In the genomic region with DNA sequence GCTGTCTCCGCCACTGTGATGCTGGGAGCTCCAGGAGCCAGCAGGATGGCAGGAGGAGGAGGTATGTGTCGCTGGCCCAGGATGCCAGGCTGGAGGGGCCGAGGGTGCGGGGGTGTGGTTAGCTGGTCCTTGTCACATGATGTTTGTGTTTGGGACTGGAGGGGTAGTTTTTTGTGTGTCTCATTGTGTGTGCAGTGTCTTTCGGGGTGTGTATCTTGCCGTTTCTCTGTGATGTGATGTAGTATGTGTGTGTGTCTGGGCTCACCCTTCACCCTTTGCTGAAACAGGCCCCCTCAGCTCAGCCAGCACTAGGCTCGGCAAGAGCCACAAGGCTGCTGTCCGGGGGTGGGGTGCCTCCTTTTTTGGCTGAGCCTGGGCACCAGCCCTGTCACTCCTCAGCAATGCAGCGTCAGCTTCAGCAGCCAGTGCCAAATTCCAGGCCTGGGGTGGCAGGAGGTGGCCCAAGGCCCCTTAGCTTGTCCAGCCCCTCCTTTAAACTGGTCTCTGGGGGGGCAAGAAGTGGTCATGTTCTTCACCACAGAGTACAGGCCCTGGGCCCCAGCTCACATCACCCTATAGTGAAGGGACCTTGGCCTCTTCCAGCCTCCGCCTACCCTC, we compare ENCODE assay signal across 8 mouse cellular contexts. TPM values are rescaled to one million over a fixed set of nuclear protein-coding genes. Genes with fewer than 3 reads are reported as not detected.
A peak's percentile ranks its signal among the peaks of the same experiment; 100 is the strongest.
DNase-seq lines count a peak whose midpoint lies in the region; ATAC-seq and TF ChIP-seq lines count a peak whose summit lies in the region.

No protein-coding gene starts in this region.

- no peaks in the 10 kb centered on the region for H3K9me3 ChIP-seq in forebrain, postnatal 0 days (ENCODE audit: low read length)
- no peaks in the 10 kb centered on the region for H3K9me3 ChIP-seq in intestine, embryonic 16.5 days (ENCODE audit: control insufficient read depth, low read length)
- no peaks in the 10 kb centered on the region for H3K9me3 ChIP-seq in midbrain, embryonic 14.5 days (ENCODE audit: control insufficient read depth, low read length)

- ATAC-seq in forebrain, postnatal 0 days: peak; percentile 62
- peak; percentile 34 for ATAC-seq in intestine, embryonic 16.5 days
- ATAC-seq in midbrain, embryonic 14.5 days (ENCODE audit: low FRiP score, low TSS enrichment): peak; percentile 51; the same call in 1 of the 2 replicates
- ATAC-seq in megakaryocyte-erythroid progenitor cell, adult 5-6 weeks (replicated peaks; ENCODE audit: low FRiP score, low TSS enrichment, poor library complexity, severe bottlenecking): no peak

- peak overlapping the region; percentile 75 for H3K27ac ChIP-seq in forebrain, postnatal 0 days (ENCODE audit: low read depth, low read length)
- H3K27ac ChIP-seq in intestine, embryonic 16.5 days (ENCODE audit: low read length): peak overlapping the region; percentile 41
- peak overlapping the region; percentile 76 for H3K27ac ChIP-seq in midbrain, embryonic 14.5 days (replicated peaks; ENCODE audit: low read depth, low read length)

- peaks cover 13% of the 10 kb centered on the region for H3K4me1 ChIP-seq in forebrain, postnatal 0 days (ENCODE audit: insufficient read depth)
- H3K4me1 ChIP-seq in intestine, embryonic 16.5 days (ENCODE audit: control insufficient read depth, insufficient read depth, low read length): peaks cover 23% of the 10 kb centered on the region
- H3K4me1 ChIP-seq in midbrain, embryonic 14.5 days (ENCODE audit: control insufficient read depth, insufficient read depth, low read length): peaks cover 27% of the 10 kb centered on the region

- H3K4me2 ChIP-seq in forebrain, postnatal 0 days (ENCODE audit: low read depth): peak overlapping the region; percentile 90
- H3K4me2 ChIP-seq in intestine, embryonic 16.5 days (ENCODE audit: low read depth, low read length): peak overlapping the region; percentile 67
- peak overlapping the region; percentile 95 for H3K4me2 ChIP-seq in midbrain, embryonic 14.5 days (ENCODE audit: low read length)

- H3K27me3 ChIP-seq in forebrain, postnatal 0 days (ENCODE audit: insufficient read depth, low read length): no peaks in the 10 kb centered on the region
- H3K27me3 ChIP-seq in intestine, embryonic 16.5 days (replicated peaks; ENCODE audit: control insufficient read depth, insufficient read depth, low read length): no peaks in the 10 kb centered on the region
- no peaks in the 10 kb centered on the region for H3K27me3 ChIP-seq in midbrain, embryonic 14.5 days (ENCODE audit: control insufficient read depth, insufficient read depth, low read length)

- WGBS in forebrain, postnatal 0 days: 13% methylated on average over 10 of the region's 10 CpGs
- WGBS in intestine, embryonic 16.5 days: 25% methylated on average over 10 of the region's 10 CpGs
- WGBS in midbrain, embryonic 14.5 days: 25% methylated on average over 10 of the region's 10 CpGs

- H3K9ac ChIP-seq in forebrain, postnatal 0 days: peak overlapping the region; percentile 66
- H3K9ac ChIP-seq in intestine, embryonic 16.5 days (ENCODE audit: low read depth, low read length): peak overlapping the region; percentile 70
- peak overlapping the region; percentile 76 for H3K9ac ChIP-seq in midbrain, embryonic 14.5 days (replicated peaks; ENCODE audit: low read length)

- no peak for TF ChIP-seq CTCF in forebrain, postnatal 0 days (IDR thresholded peaks at IDR 0.05; ENCODE audit: low read depth)

- DNase-seq in lung, adult 18-20 months: peak; percentile 57 to 71
- no peak for DNase-seq in lung, postnatal 25 days (ENCODE audit: low spot score)
- peak; percentile 84 for DNase-seq in brain, adult 2 months (ENCODE audit: low read depth, low spot score)
- no peak for DNase-seq in forebrain, postnatal 0 days
- DNase-seq in midbrain, embryonic 14.5 days: no peak
- DNase-seq in embryo, embryonic 10 days (ENCODE audit: low spot score): no peak

- H3K4me3 ChIP-seq in forebrain, postnatal 0 days (ENCODE audit: low read depth, low read length): peak overlapping the region; percentile 56
- H3K4me3 ChIP-seq in intestine, embryonic 16.5 days (ENCODE audit: low read length): peak overlapping the region; percentile 47
- peak overlapping the region; percentile 62 for H3K4me3 ChIP-seq in midbrain, embryonic 14.5 days (replicated peaks; ENCODE audit: low read depth, low read length)

- H3K36me3 ChIP-seq in forebrain, postnatal 0 days (ENCODE audit: insufficient read depth): peaks cover 40% of the 10 kb centered on the region
- H3K36me3 ChIP-seq in intestine, embryonic 16.5 days (ENCODE audit: control insufficient read depth, insufficient read depth, low read length): peaks cover 7% of the 10 kb centered on the region; the same call in 1 of the 2 replicates
- peaks cover 30% of the 10 kb centered on the region for H3K36me3 ChIP-seq in midbrain, embryonic 14.5 days (ENCODE audit: control insufficient read depth, insufficient read depth, low read length)

RNA-seq across cellular contexts. Expression of gene Arhgap23, which starts 35.1 kb away (rescaled TPM):
- 52.7 and 52.9 TPM in 2 replicates for total RNA-seq in forebrain, postnatal 0 days (2014; rRNA removed)
- 7.0 and 10.2 TPM in 2 replicates for polyA plus RNA-seq in forebrain, postnatal 0 days (2015; fragmentation: Nextera tagmentation; extraction: Ambion mirVana)
- 2.7 and 3.0 TPM in 2 replicates for polyA plus RNA-seq in intestine, embryonic 16.5 days (2015; fragmentation: Nextera tagmentation; extraction: Ambion mirVana)
- 7.8 and 13.1 TPM in 2 replicates for polyA plus RNA-seq in midbrain, embryonic 14.5 days (2014; fragmentation: Nextera tagmentation; extraction: Ambion mirVana)
- 18.4 and 22.3 TPM in 2 replicates for total RNA-seq in megakaryocyte-erythroid progenitor cell, adult 5-6 weeks (2014; fragmentation: Nextera tagmentation)
- 3.9 and 14.5 TPM in 2 replicates for total RNA-seq in megakaryocyte-erythroid progenitor cell, adult 5-6 weeks (2017)

RNA-seq across cellular contexts. Expression of gene 4933428G20Rik, which starts 49.7 kb away (rescaled TPM):
- 0.38 TPM in 1 of 2 replicates, not detected in the other for total RNA-seq in forebrain, postnatal 0 days (2014; rRNA removed)
- polyA plus RNA-seq in forebrain, postnatal 0 days (2015; fragmentation: Nextera tagmentation; extraction: Ambion mirVana): 0.25 TPM in 1 of 2 replicates, not detected in the other
- 0.18 and 0.45 TPM in 2 replicates for polyA plus RNA-seq in intestine, embryonic 16.5 days (2015; fragmentation: Nextera tagmentation; extraction: Ambion mirVana)
- polyA plus RNA-seq in midbrain, embryonic 14.5 days (2014; fragmentation: Nextera tagmentation; extraction: Ambion mirVana): 0.51 TPM in 1 of 2 replicates, not detected in the other
- not detected in 2 replicates for total RNA-seq in megakaryocyte-erythroid progenitor cell, adult 5-6 weeks (2014; fragmentation: Nextera tagmentation)
- not detected in 2 replicates for total RNA-seq in megakaryocyte-erythroid progenitor cell, adult 5-6 weeks (2017)

Comparison
In these comparisons a context has a peak if more than half of its experiments do, and no peak if none do; other contexts are left out.
1. DNase-seq: peak in lung, adult 18-20 months (2 of 2) and brain, adult 2 months (single experiment); none in lung, postnatal 25 days (single experiment), forebrain, postnatal 0 days (single experiment), midbrain, embryonic 14.5 days (single experiment) and embryo, embryonic 10 days (single experiment).
2. Peak in every context shown above with its lines, with median percentiles within 50 percentile points of each other: H3K27ac ChIP-seq, H3K4me2 ChIP-seq, H3K4me3 ChIP-seq and H3K9ac ChIP-seq.